Mouse (Mus musculus): ENCODE measurements at regions not wholly inside any gene's neighbourhood (a gene's known extent, or its start where the extent isn't known, plus 50 kb on each side); places are given as distances from the start of the nearest gene placed in this dataset.

DNA sequence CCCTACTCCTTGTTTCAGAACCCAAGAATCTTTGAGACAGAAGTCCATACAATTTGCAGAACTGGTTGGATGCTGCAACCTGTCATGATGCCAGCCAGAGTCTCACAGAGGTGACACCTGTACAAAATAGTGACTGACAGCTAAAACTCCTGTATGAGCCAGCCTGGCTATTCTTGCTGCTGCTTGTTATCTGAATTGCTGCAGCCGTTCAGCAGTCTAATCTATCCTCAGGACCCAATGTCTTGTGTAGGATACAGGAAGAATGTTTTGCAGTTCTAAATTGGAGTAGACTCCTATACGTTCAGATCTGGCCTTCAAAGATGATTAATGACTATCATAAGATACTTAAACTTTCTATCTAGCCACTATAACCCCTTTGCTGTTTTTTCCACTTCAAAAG lies 372.6 kb upstream of the Cobl start:
- DNase-seq (ENCODE audit: low spot score) = no peak
- H3K36me3 ChIP-seq (replicated peaks) = no peaks in the 10 kb centered on the region
- TF ChIP-seq GATA1 (IDR thresholded peaks at IDR 0.05; ENCODE audit: borderline replicate concordance, low read length) (no peak), TAL1 (conservative IDR thresholded peaks at IDR 0.05; ENCODE audit: low read depth, low read length) (no peak), POLR2AphosphoS5 (IDR thresholded peaks at IDR 0.05; ENCODE audit: insufficient replicate concordance, low read depth, low read length) (no peak), GATA2 (IDR thresholded peaks at IDR 0.05; ENCODE audit: borderline replicate concordance, low read depth, low read length) (no peak), CTCF (IDR thresholded peaks at IDR 0.05; ENCODE audit: low read depth, low read length) (no peak)
- no peaks in the 10 kb centered on the region for H3K9me3 ChIP-seq (replicated peaks)
- H3K27me3 ChIP-seq (ENCODE audit: insufficient read depth, low read length) = no peaks in the 10 kb centered on the region
- H3K4me1 ChIP-seq (ENCODE audit: insufficient read depth, low read depth, low read length) = peaks cover 14% of the 10 kb centered on the region
- no peak for ATAC-seq (ENCODE audit: extremely low read depth, insufficient number of reproducible peaks, low FRiP score, poor library complexity, severe bottlenecking)
- no peak overlapping the region for H3K4me3 ChIP-seq (ENCODE audit: low read depth, low read length)

DNA sequence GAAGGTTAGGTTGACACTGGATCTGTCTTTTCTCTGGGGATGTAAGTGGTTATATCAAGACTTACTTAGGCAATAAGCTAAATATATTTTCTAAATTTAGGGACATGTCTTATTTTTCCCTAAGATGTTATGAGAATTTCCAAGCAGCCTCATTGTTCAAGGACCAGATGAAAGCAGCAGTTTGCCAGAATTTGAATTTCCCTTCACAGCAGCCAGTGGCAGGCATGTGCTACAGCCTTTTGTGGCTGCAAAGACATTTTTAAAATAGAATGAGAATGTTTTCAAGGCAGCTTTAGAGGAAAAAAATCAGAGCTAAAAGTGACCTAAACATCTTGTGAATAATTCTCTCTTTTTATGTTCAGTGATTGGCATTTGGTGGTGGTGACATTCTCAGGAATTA lies 371.6 kb upstream of the Cobl start:
- Histone ChIP-seq H3K27me3 (ENCODE audit: insufficient read depth, low read length) (no peaks in the 10 kb centered on the region), H3K4me1 (ENCODE audit: insufficient read depth, low read depth, low read length) (peaks cover 14% of the 10 kb centered on the region), H3K4me3 (ENCODE audit: low read depth, low read length) (no peak overlapping the region), H3K36me3 (replicated peaks) (no peaks in the 10 kb centered on the region), H3K9me3 (replicated peaks) (no peaks in the 10 kb centered on the region)
- DNase-seq (ENCODE audit: low spot score) = no peak
- TF ChIP-seq TAL1 (conservative IDR thresholded peaks at IDR 0.05; ENCODE audit: low read depth, low read length) (no peak), POLR2AphosphoS5 (IDR thresholded peaks at IDR 0.05; ENCODE audit: insufficient replicate concordance, low read depth, low read length) (no peak), GATA2 (IDR thresholded peaks at IDR 0.05; ENCODE audit: borderline replicate concordance, low read depth, low read length) (no peak), GATA1 (IDR thresholded peaks at IDR 0.05; ENCODE audit: borderline replicate concordance, low read length) (no peak), CTCF (IDR thresholded peaks at IDR 0.05; ENCODE audit: low read depth, low read length) (no peak)
- no peak for ATAC-seq (ENCODE audit: extremely low read depth, insufficient number of reproducible peaks, low FRiP score, poor library complexity, severe bottlenecking)

GRCm38 (mm10) chr11:12812021-12812420 lies 347.3 kb upstream of the Cobl start:
- no peaks in the 10 kb centered on the region for H3K9me3 ChIP-seq (replicated peaks)
- no peak for TF ChIP-seq CTCF (IDR thresholded peaks at IDR 0.05; ENCODE audit: low read depth, low read length)
- TF ChIP-seq POLR2AphosphoS5 (IDR thresholded peaks at IDR 0.05; ENCODE audit: insufficient replicate concordance, low read depth, low read length) = no peak
- no peak for TF ChIP-seq TAL1 (conservative IDR thresholded peaks at IDR 0.05; ENCODE audit: low read depth, low read length)
- no peak overlapping the region for H3K4me3 ChIP-seq (ENCODE audit: low read depth, low read length)
- no peaks in the 10 kb centered on the region for H3K36me3 ChIP-seq (replicated peaks)
- H3K4me1 ChIP-seq (ENCODE audit: insufficient read depth, low read depth, low read length) = no peaks in the 10 kb centered on the region; the same call in 1 of the 2 replicates
- ATAC-seq (ENCODE audit: extremely low read depth, insufficient number of reproducible peaks, low FRiP score, poor library complexity, severe bottlenecking) = no peak
- H3K27me3 ChIP-seq (ENCODE audit: insufficient read depth, low read length) = no peaks in the 10 kb centered on the region
- DNase-seq (ENCODE audit: low spot score) = no peak

GRCm38 (mm10) chr11:12810949-12811881 lies 346.5 kb upstream of the Cobl start:
- Histone ChIP-seq H3K4me3 (ENCODE audit: low read depth, low read length) (no peak overlapping the region), H3K9me3 (replicated peaks) (no peaks in the 10 kb centered on the region), H3K27me3 (ENCODE audit: insufficient read depth, low read length) (no peaks in the 10 kb centered on the region), H3K4me1 (ENCODE audit: insufficient read depth, low read depth, low read length) (no peaks in the 10 kb centered on the region; the same call in 1 of the 2 replicates), H3K36me3 (replicated peaks) (no peaks in the 10 kb centered on the region)
- ATAC-seq (ENCODE audit: extremely low read depth, insufficient number of reproducible peaks, low FRiP score, poor library complexity, severe bottlenecking) (no peak; the same call in 1 of the 2 replicates), DNase-seq (ENCODE audit: low spot score) (peak; percentile 3)
- TF ChIP-seq CTCF (IDR thresholded peaks at IDR 0.05; ENCODE audit: low read depth, low read length) (peak; percentile 47), GATA1 (IDR thresholded peaks at IDR 0.05; ENCODE audit: borderline replicate concordance, low read length) (no peak)
